Mouse (Mus musculus) liver, adult 2 months (tissue): ENCODE data around the gene Gm5741.

ENCODE experiments used
- CTCF ChIP-seq: fragments of 200-500 bp; IDR thresholded peaks from 2 replicates; pipeline ENCODE4 v1.5.1; 2011; ENCODE audit warnings: low read depth, low read length, control low read depth
- POLR2A ChIP-seq: fragments of 200-500 bp; IDR thresholded peaks from 2 replicates; pipeline ENCODE4 v1.6.1; 2011; ENCODE audit warnings: low read length, control low read depth; ENCODE audit not compliant: insufficient read depth; ENCODE audit errors: extremely low read depth

DNA sequence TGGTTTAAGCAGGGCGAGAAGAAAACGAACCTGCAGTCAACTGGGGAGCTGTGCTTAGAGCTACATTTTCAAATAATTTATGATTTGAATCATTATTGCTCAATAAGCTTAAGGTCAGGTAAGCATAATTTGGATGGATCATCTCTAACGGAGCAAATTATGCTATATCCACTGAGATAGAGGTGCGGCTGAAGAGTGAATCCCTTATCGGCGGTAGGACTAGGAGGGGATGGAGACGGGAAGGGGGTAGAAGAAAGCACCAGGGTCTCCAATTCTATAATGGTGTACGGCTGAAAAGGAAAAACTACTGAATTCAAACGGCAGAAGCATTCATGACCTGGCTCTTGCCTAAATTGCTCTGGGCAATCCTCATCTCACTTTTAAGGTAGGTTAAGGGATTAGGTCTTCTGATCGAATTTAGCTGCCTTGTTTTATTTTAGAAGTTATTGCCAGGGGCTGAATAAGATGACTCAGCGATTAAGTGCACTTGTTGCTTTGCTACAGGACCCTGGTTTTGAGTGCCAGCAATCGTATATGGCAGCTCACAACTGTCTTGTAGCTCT is 32.5 kb downstream of the Gm5741 start:
- no peak for TF ChIP-seq POLR2A
- no peak for TF ChIP-seq CTCF
